Mouse (Mus musculus): ENCODE data around the gene Rbfox1.

DNA sequence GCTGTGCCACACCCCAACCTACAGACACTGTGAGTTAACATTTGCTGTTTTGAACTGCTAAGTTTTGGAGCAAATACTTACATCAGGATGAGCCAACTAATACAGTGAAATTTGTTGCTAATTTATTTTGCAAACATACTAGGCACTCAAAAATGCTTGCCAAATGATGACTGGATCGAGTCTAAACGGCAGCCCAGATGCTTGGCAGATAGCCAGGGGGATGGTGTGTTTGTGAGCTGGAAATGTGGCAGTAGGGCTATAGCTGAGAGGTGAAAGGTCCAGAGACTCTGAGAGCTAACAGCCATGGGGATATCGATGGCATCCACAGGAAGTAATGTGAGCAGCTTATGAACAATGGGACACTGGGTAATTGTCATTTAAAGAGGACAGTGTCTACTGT is 14.8 kb upstream of the Rbfox1 start:
- TF ChIP-seq POLR2A (IDR thresholded peaks at IDR 0.05; ENCODE audit: extremely low read depth, insufficient read depth, low read length) (no peak), CTCF (IDR thresholded peaks at IDR 0.05; ENCODE audit: extremely low read depth, insufficient read depth, low read length) (no peak)

Data from cortical plate, adult 2 months (tissue).